25 mouse cellular contexts compared by ENCODE assay signal in the genomic region with DNA sequence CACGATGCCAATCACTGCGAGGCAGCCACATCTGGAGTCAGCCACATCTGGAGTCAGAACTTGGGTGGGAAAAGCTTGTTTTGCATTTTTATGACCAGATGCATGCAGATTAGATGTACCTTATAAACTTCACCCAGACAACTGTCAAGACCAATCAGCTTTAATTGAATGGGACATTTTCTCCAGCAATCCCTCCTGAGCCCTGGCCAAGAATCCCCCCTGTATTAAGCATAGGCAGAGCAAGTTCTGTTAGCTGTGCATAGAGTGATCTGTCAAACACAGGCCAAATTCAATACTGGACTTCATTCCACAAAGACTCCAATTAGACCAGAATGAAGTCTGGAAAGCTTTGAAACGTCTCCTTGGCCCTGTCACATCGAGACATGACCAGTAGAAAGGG.
DNase-seq lines count a peak whose midpoint lies in the region; ATAC-seq lines count a peak whose summit lies in the region.
"Had no signal": no experiment of that assay in that cellular context is flagged by ENCODE, and none has a peak within 500 bp of the region (broad histone marks: within the 10 kb centered on the region; RNA-seq: fewer than 3 reads in every experiment).

No protein-coding gene starts in this region.

- peak overlapping the region; percentile 4; the same call in 1 of the 2 replicates for H3K27ac ChIP-seq in heart, embryonic 16.5 days (ENCODE audit: low read length)
- no peak overlapping the region for H3K27ac ChIP-seq in heart, embryonic 12.5 days (ENCODE audit: poor library complexity, severe bottlenecking)
- no peak overlapping the region for H3K27ac ChIP-seq in embryonic facial prominence, embryonic 14.5 days (replicated peaks; ENCODE audit: low read depth, low read length)
- H3K27ac ChIP-seq in limb, embryonic 10.5 days, result peak overlapping the region; percentile 19; the same call in 1 of the 2 replicates
- no peak overlapping the region for H3K27ac ChIP-seq in forebrain, embryonic 16.5 days (ENCODE audit: low read length)
- H3K27ac ChIP-seq: embryonic facial prominence, embryonic 13.5 days; forebrain, embryonic 10.5 days; forebrain, embryonic 12.5 days had no signal

- H3K27me3 ChIP-seq in heart, embryonic 16.5 days (ENCODE audit: control insufficient read depth, insufficient read depth, low read length), result no peaks in the 10 kb centered on the region
- H3K27me3 ChIP-seq in heart, embryonic 12.5 days (replicated peaks), result no peaks in the 10 kb centered on the region
- H3K27me3 ChIP-seq in embryonic facial prominence, embryonic 14.5 days (replicated peaks; ENCODE audit: control insufficient read depth, insufficient read depth, low read length), result no peaks in the 10 kb centered on the region
- peaks cover 13% of the 10 kb centered on the region; the same call in 1 of the 2 replicates for H3K27me3 ChIP-seq in limb, embryonic 10.5 days (ENCODE audit: low read depth, poor library complexity, severe bottlenecking)
- no peaks in the 10 kb centered on the region for H3K27me3 ChIP-seq in forebrain, embryonic 16.5 days (replicated peaks; ENCODE audit: control insufficient read depth, insufficient read depth, low read length)
- H3K27me3 ChIP-seq: forebrain, embryonic 12.5 days; Patski had no signal

- no peaks in the 10 kb centered on the region for H3K9me3 ChIP-seq in heart, embryonic 16.5 days (replicated peaks; ENCODE audit: control insufficient read depth, low read length)
- no peaks in the 10 kb centered on the region for H3K9me3 ChIP-seq in heart, embryonic 12.5 days (replicated peaks)
- no peaks in the 10 kb centered on the region for H3K9me3 ChIP-seq in embryonic facial prominence, embryonic 14.5 days (ENCODE audit: control insufficient read depth, low read length)
- H3K9me3 ChIP-seq in limb, embryonic 10.5 days (replicated peaks), result no peaks in the 10 kb centered on the region
- H3K9me3 ChIP-seq in forebrain, embryonic 16.5 days (ENCODE audit: control insufficient read depth, low read length), result no peaks in the 10 kb centered on the region
- H3K9me3 ChIP-seq: embryonic facial prominence, embryonic 13.5 days; forebrain, embryonic 10.5 days; forebrain, embryonic 12.5 days had no signal

- no peak for ATAC-seq in heart, embryonic 16.5 days (replicated peaks; ENCODE audit: extremely low read depth, insufficient read depth, low FRiP score)
- ATAC-seq in heart, embryonic 12.5 days (ENCODE audit: insufficient number of reproducible peaks, low FRiP score), result no peak
- peak; percentile 65; the same call in 1 of the 2 replicates for ATAC-seq in embryonic facial prominence, embryonic 14.5 days (ENCODE audit: low read depth)
- no peak for ATAC-seq in forebrain, embryonic 16.5 days
- ATAC-seq: activated CD4-positive, CD25-positive, alpha-beta regulatory T cell, adult 4 months; forebrain, embryonic 14.5 days; forebrain, postnatal 0 days; Patski had no signal

- no peak overlapping the region for H3K4me3 ChIP-seq in heart, embryonic 16.5 days (ENCODE audit: low read length)
- no peak overlapping the region for H3K4me3 ChIP-seq in heart, embryonic 12.5 days
- H3K4me3 ChIP-seq in embryonic facial prominence, embryonic 14.5 days (ENCODE audit: low read depth, low read length), result no peak overlapping the region
- no peak overlapping the region for H3K4me3 ChIP-seq in limb, embryonic 10.5 days
- no peak overlapping the region for H3K4me3 ChIP-seq in forebrain, embryonic 16.5 days (replicated peaks; ENCODE audit: low read length)
- H3K4me3 ChIP-seq: embryonic facial prominence, embryonic 13.5 days; erythroblast, embryonic 14.5 days; forebrain, embryonic 10.5 days; forebrain, embryonic 12.5 days had no signal

- no peaks in the 10 kb centered on the region for H3K36me3 ChIP-seq in heart, embryonic 16.5 days (ENCODE audit: control insufficient read depth, insufficient read depth)
- no peaks in the 10 kb centered on the region for H3K36me3 ChIP-seq in heart, embryonic 12.5 days
- no peaks in the 10 kb centered on the region for H3K36me3 ChIP-seq in embryonic facial prominence, embryonic 14.5 days (ENCODE audit: control insufficient read depth, insufficient read depth, low read length)
- H3K36me3 ChIP-seq in limb, embryonic 10.5 days, result no peaks in the 10 kb centered on the region
- H3K36me3 ChIP-seq in forebrain, embryonic 16.5 days (ENCODE audit: control insufficient read depth, insufficient read depth), result no peaks in the 10 kb centered on the region
- H3K36me3 ChIP-seq: embryonic facial prominence, embryonic 13.5 days; forebrain, embryonic 10.5 days; forebrain, embryonic 12.5 days had no signal

- H3K4me2 ChIP-seq in heart, embryonic 16.5 days (ENCODE audit: low read depth, low read length), result no peak overlapping the region
- H3K4me2 ChIP-seq in heart, embryonic 12.5 days, result no peak overlapping the region
- no peak overlapping the region for H3K4me2 ChIP-seq in embryonic facial prominence, embryonic 14.5 days (ENCODE audit: low read depth, low read length)
- no peak overlapping the region for H3K4me2 ChIP-seq in forebrain, embryonic 16.5 days (ENCODE audit: low read length)
- H3K4me2 ChIP-seq: embryonic facial prominence, embryonic 13.5 days; forebrain, embryonic 12.5 days had no signal

- 80% methylated on average over 4 of the region's 4 CpGs for WGBS in heart, embryonic 16.5 days
- 76% methylated on average over 4 of the region's 4 CpGs for WGBS in heart, embryonic 12.5 days
- WGBS in embryonic facial prominence, embryonic 14.5 days, result 47% methylated on average over 4 of the region's 4 CpGs
- 84% methylated on average over 4 of the region's 4 CpGs for WGBS in limb, embryonic 10.5 days
- WGBS in forebrain, embryonic 16.5 days, result 53% methylated on average over 4 of the region's 4 CpGs

- peaks cover 40% of the 10 kb centered on the region for H3K4me1 ChIP-seq in heart, embryonic 16.5 days (ENCODE audit: control insufficient read depth, insufficient read depth, low read length)
- peaks cover 28% of the 10 kb centered on the region for H3K4me1 ChIP-seq in heart, embryonic 12.5 days (replicated peaks)
- H3K4me1 ChIP-seq in embryonic facial prominence, embryonic 14.5 days (ENCODE audit: control insufficient read depth, insufficient read depth, low read length), result peaks cover 9% of the 10 kb centered on the region
- peaks cover 16% of the 10 kb centered on the region for H3K4me1 ChIP-seq in limb, embryonic 10.5 days
- H3K4me1 ChIP-seq in forebrain, embryonic 16.5 days (replicated peaks; ENCODE audit: control insufficient read depth, insufficient read depth, low read length), result no peaks in the 10 kb centered on the region
- H3K4me1 ChIP-seq: forebrain, embryonic 12.5 days had no signal

- H3K9ac ChIP-seq in heart, embryonic 16.5 days (ENCODE audit: low read length), result no peak overlapping the region
- no peak overlapping the region for H3K9ac ChIP-seq in heart, embryonic 12.5 days
- no peak overlapping the region for H3K9ac ChIP-seq in embryonic facial prominence, embryonic 14.5 days (ENCODE audit: low read depth, low read length)
- H3K9ac ChIP-seq in forebrain, embryonic 16.5 days (replicated peaks; ENCODE audit: low read depth, low read length), result no peak overlapping the region
- H3K9ac ChIP-seq: embryonic facial prominence, embryonic 13.5 days; forebrain, embryonic 12.5 days; forebrain, postnatal 0 days had no signal

- DNase-seq in NIH3T3 (ENCODE audit: low read depth), result peak; percentile 66
- peak; percentile 48 for DNase-seq in embryonic facial prominence, embryonic 14.5 days (ENCODE audit: low spot score)
- no peak for DNase-seq in limb, embryonic 10.5 days (ENCODE audit: low spot score)
- DNase-seq in left cerebral cortex, adult 8-10 months (ENCODE audit: low spot score in 2 of 2), result no peak
- DNase-seq in frontal cortex, postnatal 10 days (ENCODE audit: low spot score in 2 of 2), result no peak
- DNase-seq: adrenal gland, adult 8-10 months; adrenal gland, postnatal 14 days; adrenal gland, postnatal 36 days; cerebellum, adult 11-12 months; cerebellum, adult 8-10 months; cerebellum, adult 9-11 months; cerebellum, postnatal 14 days; cerebellum, postnatal 36 days; embryo, embryonic 11 days; forebrain, postnatal 0 days had no signal

Comparison
In these comparisons a context has a peak if more than half of its experiments do, and no peak if none do; other contexts are left out.
1. H3K27ac ChIP-seq: peak in heart, embryonic 16.5 days (single experiment) and limb, embryonic 10.5 days (single experiment); none in heart, embryonic 12.5 days (single experiment), embryonic facial prominence, embryonic 14.5 days (single experiment) and forebrain, embryonic 16.5 days (single experiment).
2. DNase-seq: peak in NIH3T3 (single experiment) and embryonic facial prominence, embryonic 14.5 days (single experiment); none in limb, embryonic 10.5 days (single experiment), left cerebral cortex, adult 8-10 months (0 of 2) and frontal cortex, postnatal 10 days (0 of 2).